Mouse (Mus musculus) kidney, postnatal 0 days (tissue): Measurements from ENCODE around the gene Aipl1. TPM values are rescaled to one million over a fixed set of nuclear protein-coding genes. Genes with fewer than 3 reads are reported as not detected.
A peak's percentile ranks its signal among the peaks of the same experiment; 100 is the strongest.

ENCODE experiments used
- ATAC-seq: fragments of 200-750 bp; cut with Nextera tagmentation; replicated peaks from 2 replicates; pipeline ENCODE4 v1.8.0; 2017; ENCODE audit warnings: low read depth, moderate number of reproducible peaks, moderate TSS enrichment, moderate library complexity; ENCODE audit not compliant: low FRiP score
- DNase-seq: peaks from one replicate; pipeline ENCODE4 v3.0.0-alpha.2; 2016; ENCODE audit warnings: low spot score
- H3K27ac ChIP-seq: fragments of 300-500 bp; sonication (generic); 2 replicates; pipeline ENCODE4 v1.5.1; 2014; ENCODE audit warnings: mild to moderate bottlenecking
- H3K27me3 ChIP-seq: fragments of 300-500 bp; sonication (generic); 2 replicates; pipeline ENCODE4 v1.6.1; 2014; ENCODE audit warnings: low read length, mixed read lengths; ENCODE audit not compliant: insufficient read depth
- H3K36me3 ChIP-seq: fragments of 300-500 bp; sonication (generic); 2 replicates; pipeline ENCODE4 v1.6.1; 2014; ENCODE audit warnings: low read length, mixed read lengths; ENCODE audit not compliant: insufficient read depth
- H3K4me1 ChIP-seq: fragments of 300-500 bp; sonication (generic); replicated peaks from 2 replicates; pipeline ENCODE4 v1.6.1; 2014; ENCODE audit warnings: antibody characterized with exemption, low read length, mixed read lengths; ENCODE audit not compliant: insufficient read depth
- H3K4me2 ChIP-seq: fragments of 300-500 bp; sonication (generic); 2 replicates; pipeline ENCODE4 v1.6.1; 2014; ENCODE audit warnings: mild to moderate bottlenecking, low read length, moderate library complexity, mixed read lengths
- H3K4me3 ChIP-seq: fragments of 300-500 bp; sonication (generic); replicated peaks from 2 replicates; pipeline ENCODE4 v1.5.1; 2014; ENCODE audit warnings: low read depth, low read length
- H3K9ac ChIP-seq: fragments of 300-500 bp; sonication (generic); 2 replicates; pipeline ENCODE4 v1.6.1; 2014; ENCODE audit warnings: low read depth, low read length
- H3K9me3 ChIP-seq: fragments of 300-500 bp; sonication (generic); replicated peaks from 2 replicates; pipeline ENCODE4 v1.6.1; 2016; ENCODE audit warnings: low read length, inconsistent platforms, mixed read lengths
- CTCF ChIP-seq: IDR thresholded peaks from 2 replicates; pipeline ENCODE4 v1.5.1; 2016; ENCODE audit warnings: antibody characterized with exemption, low read depth, mild to moderate bottlenecking, moderate library complexity
- WGBS: fragments of 180-500 bp; shearing (Covaris S2); extraction: QIAGEN DNeasy Blood & Tissue Kit; methylation state at CpG from one replicate; pipeline ENCODE4 v1.1.7; 2014; 5-methylcytosine and 5-hydroxymethylcytosine counted together
- polyA plus RNA-seq: library from polyadenylated mRNA; unstranded; fragments of >200 nt; fragmentation: Nextera tagmentation; extraction: Ambion mirVana; gene quantifications from 2 replicates; pipeline ENCODE4 v1.2.1, GENCODE M21; 2015

Aipl1 gene
- polyA plus RNA-seq, 1 experiment from 2014 or later, result 0.41 TPM

- H3K4me2 ChIP-seq, result no peak overlapping the region
- peak; percentile 86 for DNase-seq
- no peaks in the 10 kb centered on the region for H3K36me3 ChIP-seq
- no peak overlapping the region for H3K9ac ChIP-seq
- peak; percentile 87 for TF ChIP-seq CTCF
- no peak overlapping the region for H3K4me3 ChIP-seq
- H3K4me1 ChIP-seq, result no peaks in the 10 kb centered on the region
- H3K27ac ChIP-seq, result no peak overlapping the region
- H3K27me3 ChIP-seq, result no peaks in the 10 kb centered on the region
- 12% methylated on average over 5 of the region's 5 CpGs for WGBS
- H3K9me3 ChIP-seq, result no peaks in the 10 kb centered on the region
- peak; percentile 49; the same call in 1 of the 2 replicates for ATAC-seq
Observed at GRCm38 (mm10) chr11:72024193-72024781, 13.0 kb downstream of the Aipl1 start.

- no peak overlapping the region for H3K27ac ChIP-seq
- WGBS, result 21% methylated on average over 10 of the region's 10 CpGs
- H3K9me3 ChIP-seq, result no peaks in the 10 kb centered on the region
- no peaks in the 10 kb centered on the region for H3K27me3 ChIP-seq
- ATAC-seq (no peak), DNase-seq (peak; percentile 45)
- TF ChIP-seq CTCF, result peak; percentile 64
- no peak overlapping the region for H3K4me3 ChIP-seq
- no peak overlapping the region for H3K4me2 ChIP-seq
- no peaks in the 10 kb centered on the region for H3K36me3 ChIP-seq
- H3K4me1 ChIP-seq, result no peaks in the 10 kb centered on the region
- no peak overlapping the region for H3K9ac ChIP-seq
Observed at GRCm38 (mm10) chr11:72023581-72023980, 13.7 kb downstream of the Aipl1 start.

GRCm38 (mm10) chr11:72022827-72023226, 14.5 kb downstream of the Aipl1 start:
- H3K4me2 ChIP-seq, result no peak overlapping the region
- no peaks in the 10 kb centered on the region for H3K9me3 ChIP-seq
- TF ChIP-seq CTCF, result no peak
- H3K27ac ChIP-seq, result no peak overlapping the region
- ATAC-seq (no peak), DNase-seq (no peak)
- H3K4me1 ChIP-seq, result no peaks in the 10 kb centered on the region
- no peak overlapping the region for H3K9ac ChIP-seq
- H3K4me3 ChIP-seq, result no peak overlapping the region
- 81% methylated on average over 6 of the region's 6 CpGs for WGBS
- no peaks in the 10 kb centered on the region for H3K27me3 ChIP-seq
- no peaks in the 10 kb centered on the region for H3K36me3 ChIP-seq

GRCm38 (mm10) chr11:72021015-72021414, 16.3 kb downstream of the Aipl1 start:
- DNase-seq (no peak), ATAC-seq (no peak)
- 65% methylated on average over 4 of the region's 4 CpGs for WGBS
- no peaks in the 10 kb centered on the region for H3K36me3 ChIP-seq
- H3K27me3 ChIP-seq, result no peaks in the 10 kb centered on the region
- TF ChIP-seq CTCF, result no peak
- H3K9ac ChIP-seq, result no peak overlapping the region
- H3K27ac ChIP-seq, result no peak overlapping the region
- no peak overlapping the region for H3K4me3 ChIP-seq
- no peak overlapping the region for H3K4me2 ChIP-seq
- H3K4me1 ChIP-seq, result no peaks in the 10 kb centered on the region
- H3K9me3 ChIP-seq, result no peaks in the 10 kb centered on the region

- Histone ChIP-seq H3K27me3 (no peaks in the 10 kb centered on the region), H3K9me3 (no peaks in the 10 kb centered on the region), H3K27ac (no peak overlapping the region), H3K4me3 (no peak overlapping the region), H3K4me1 (no peaks in the 10 kb centered on the region), H3K36me3 (no peaks in the 10 kb centered on the region), H3K4me2 (no peak overlapping the region), H3K9ac (no peak overlapping the region)
- no peak for DNase-seq
- no peak for TF ChIP-seq CTCF
- ATAC-seq, result no peak
- WGBS, result 76% methylated on average over 9 of the region's 9 CpGs
Observed at GRCm38 (mm10) chr11:72017253-72017601, 20.1 kb downstream of the Aipl1 start.

- no peaks in the 10 kb centered on the region for H3K36me3 ChIP-seq
- no peaks in the 10 kb centered on the region for H3K27me3 ChIP-seq
- TF ChIP-seq CTCF, result no peak
- 82% methylated on average over 13 of the region's 13 CpGs for WGBS
- no peak overlapping the region for H3K4me3 ChIP-seq
- no peaks in the 10 kb centered on the region for H3K4me1 ChIP-seq
- H3K9me3 ChIP-seq, result no peaks in the 10 kb centered on the region
- ATAC-seq (no peak), DNase-seq (no peak)
- no peak overlapping the region for H3K9ac ChIP-seq
- no peak overlapping the region for H3K27ac ChIP-seq
- no peak overlapping the region for H3K4me2 ChIP-seq
Observed at GRCm38 (mm10) chr11:72016518-72017252, 20.6 kb downstream of the Aipl1 start.
